Mouse (Mus musculus): ENCODE results near the gene Hoxd4. TPM values are rescaled to one million over a fixed set of nuclear protein-coding genes. Genes with fewer than 3 reads are reported as not detected.

The Hoxd4 gene
- polyA plus RNA-seq, 1 experiment from 2014 or later = 6.7 TPM

DNA sequence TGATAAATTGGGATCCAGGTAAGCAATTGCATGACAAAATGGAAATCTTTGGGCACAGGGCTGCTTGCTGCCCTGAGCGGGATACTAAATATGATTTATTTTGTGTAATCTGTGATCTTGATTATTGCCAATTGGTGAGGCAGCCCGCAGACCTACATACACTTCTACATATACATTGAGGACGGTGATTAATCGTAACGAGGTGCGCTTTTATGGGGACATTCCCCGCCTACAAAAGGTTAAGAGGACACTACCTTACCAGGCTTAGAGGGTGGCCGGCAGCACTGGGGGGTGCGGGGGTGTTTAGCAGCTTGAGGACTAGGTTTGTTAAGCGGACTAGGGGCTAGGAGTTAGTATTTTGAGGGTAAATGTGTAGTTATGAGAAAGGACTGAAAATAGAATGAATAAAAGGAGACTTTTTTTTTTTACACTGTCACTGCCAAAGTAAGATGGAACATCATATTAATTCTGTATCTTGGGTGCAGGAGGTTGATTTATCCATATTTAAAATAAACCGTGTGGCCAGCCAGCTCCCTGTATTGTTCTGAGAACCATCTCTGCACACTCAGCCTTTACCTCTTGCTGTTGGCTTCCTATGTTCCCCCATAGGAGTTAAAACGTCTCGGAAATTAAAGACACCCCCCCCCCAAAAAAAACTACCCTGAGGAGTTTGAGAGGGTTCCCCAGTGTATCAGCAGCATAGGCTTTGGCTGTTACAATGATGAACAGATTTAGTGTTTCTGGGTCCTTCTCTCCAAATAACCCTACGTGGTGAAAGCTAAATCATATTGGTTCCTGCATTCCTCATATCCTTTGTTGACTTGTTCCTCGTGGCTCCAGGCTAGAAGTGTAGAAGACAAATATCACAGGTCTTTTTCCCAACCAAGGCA, 25.2 kb downstream of the Hoxd4 start:
- POLR2A ChIA-PET = no interaction called here
- CTCF ChIA-PET = no interaction called here
- in situ Hi-C loops (cut with MboI; ENCODE audit: low pct_unique_long_range_greater_than_20kb) = no loop called here
- no peak for TF ChIP-seq CTCF (IDR thresholded peaks at IDR 0.05)
- DNase-seq (ENCODE audit: low read depth, low spot score) = no peak
- ATAC-seq = no peak
- H3K27me3 ChIP-seq = no peaks in the 10 kb centered on the region

DNA sequence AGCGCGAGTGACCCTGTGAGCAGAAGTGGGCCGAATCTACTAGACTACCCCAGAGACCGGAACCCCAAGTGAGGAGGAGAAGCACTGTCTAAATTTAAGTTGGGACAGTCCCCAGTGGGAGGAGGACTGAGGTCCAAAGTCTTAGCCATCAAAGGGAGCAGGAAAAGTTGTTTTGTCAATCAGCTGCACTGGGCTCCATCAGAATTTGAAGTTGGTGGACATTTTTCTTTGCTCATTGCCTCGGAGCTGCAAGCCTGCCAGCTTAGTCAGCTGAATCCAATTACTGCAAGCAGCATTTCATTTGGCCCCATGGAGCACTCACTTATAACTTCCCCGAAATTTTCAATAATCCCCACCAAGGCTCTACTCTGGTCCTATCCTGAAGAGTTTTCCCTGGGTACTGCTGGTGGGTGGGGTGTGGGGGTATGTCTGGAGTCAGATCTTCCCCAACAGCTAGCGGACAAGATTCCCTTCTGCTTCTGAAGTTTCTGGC, 25.9 kb downstream of the Hoxd4 start:
- H3K27me3 ChIP-seq = no peaks in the 10 kb centered on the region
- no peak for TF ChIP-seq CTCF (IDR thresholded peaks at IDR 0.05)
- no peak for ATAC-seq
- in situ Hi-C loops (cut with MboI; ENCODE audit: low pct_unique_long_range_greater_than_20kb) = no loop called here
- ChIA-PET POLR2A (no interaction called here), CTCF (no interaction called here)
- no peak for DNase-seq (ENCODE audit: low read depth, low spot score)

DNA sequence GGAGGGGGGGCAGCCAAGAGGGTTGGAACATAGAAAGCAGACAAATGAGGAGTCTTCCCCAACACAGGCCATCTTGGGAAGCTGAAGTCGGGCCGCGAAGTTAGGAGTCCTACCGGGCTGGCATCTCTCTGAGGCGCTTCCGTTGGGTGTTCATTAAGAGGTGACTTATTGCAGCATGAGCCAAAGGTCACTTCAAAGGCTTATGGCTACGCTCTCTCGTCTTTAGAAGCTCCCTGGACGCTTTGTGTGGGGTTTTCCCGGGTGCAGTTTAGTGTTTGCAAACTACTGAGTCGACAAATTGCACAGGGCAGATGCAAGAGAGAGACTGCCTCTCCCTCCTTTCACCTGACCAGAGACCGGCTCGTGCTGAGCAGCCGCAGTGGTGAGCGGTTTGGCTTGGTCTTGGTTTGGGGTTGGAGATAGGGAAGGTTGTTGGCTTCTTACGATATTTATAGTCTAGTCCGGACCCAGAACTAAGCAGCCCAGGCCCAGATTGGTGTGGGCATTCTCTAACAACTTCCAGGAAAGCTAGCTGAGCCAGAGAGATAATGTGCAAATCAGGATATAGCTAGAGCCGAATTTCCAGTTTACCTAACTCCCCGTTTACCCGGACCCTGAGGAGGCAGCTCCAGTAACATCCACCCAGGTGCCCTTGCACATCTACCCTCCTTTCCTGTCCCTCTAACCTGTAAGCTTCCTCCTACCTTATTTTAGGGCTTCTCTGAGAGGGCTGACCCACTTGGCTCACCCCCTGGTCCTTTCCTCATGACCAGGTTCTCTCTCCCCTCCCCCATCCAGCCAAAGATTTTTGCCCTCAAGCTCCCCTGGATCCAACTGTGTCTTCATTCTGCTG, 27.1 kb downstream of the Hoxd4 start:
- no peak for DNase-seq (ENCODE audit: low read depth, low spot score)
- in situ Hi-C loops (cut with MboI; ENCODE audit: low pct_unique_long_range_greater_than_20kb) = no loop called here
- ATAC-seq = no peak
- H3K27me3 ChIP-seq = no peaks in the 10 kb centered on the region
- ChIA-PET POLR2A (no interaction called here), CTCF (no interaction called here)
- TF ChIP-seq CTCF (IDR thresholded peaks at IDR 0.05) = no peak

DNA sequence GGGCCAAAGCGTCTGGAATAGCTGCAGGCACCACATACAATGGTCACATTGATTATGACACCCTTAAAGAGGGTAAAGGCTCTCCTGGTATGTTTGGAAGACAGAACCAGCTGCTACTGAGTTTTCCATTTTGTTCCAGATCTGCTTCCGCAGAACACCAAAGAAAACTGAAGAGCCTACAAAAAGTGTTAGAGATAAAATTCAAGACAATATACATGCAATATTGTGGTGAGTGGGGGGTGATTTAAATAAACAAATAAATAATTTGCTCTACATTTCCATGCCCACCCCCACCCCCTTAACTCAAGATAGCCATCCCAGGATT, 27.7 kb downstream of the Hoxd4 start:
- in situ Hi-C loops (cut with MboI; ENCODE audit: low pct_unique_long_range_greater_than_20kb) = no loop called here
- CTCF ChIA-PET = no interaction called here
- POLR2A ChIA-PET = no interaction called here
- no peaks in the 10 kb centered on the region for H3K27me3 ChIP-seq
- TF ChIP-seq CTCF (IDR thresholded peaks at IDR 0.05) = no peak
- DNase-seq (ENCODE audit: low read depth, low spot score) (no peak), ATAC-seq (no peak)

DNA sequence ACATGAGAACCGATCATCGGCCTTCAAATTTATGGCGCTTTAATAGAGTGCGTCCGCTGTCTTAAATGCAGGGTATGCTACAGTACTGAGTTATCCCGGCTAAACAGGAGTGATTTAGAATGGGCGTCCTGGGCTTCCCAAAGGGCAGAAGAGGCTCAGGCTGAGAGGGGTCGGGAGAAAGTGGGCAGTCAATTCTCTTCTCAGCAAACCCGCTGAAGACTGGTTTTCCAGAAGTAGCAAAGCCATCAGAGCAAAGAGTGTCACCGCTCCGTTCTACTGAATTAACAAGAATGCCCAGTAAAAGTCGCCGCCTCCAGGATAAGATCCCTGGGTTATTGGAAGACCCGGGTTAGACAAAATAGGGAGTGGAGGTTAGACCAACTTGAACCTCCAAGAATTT, 28.1 kb downstream of the Hoxd4 start:
- DNase-seq (ENCODE audit: low read depth, low spot score) (no peak), ATAC-seq (no peak)
- no peak for TF ChIP-seq CTCF (IDR thresholded peaks at IDR 0.05)
- ChIA-PET POLR2A (no interaction called here), CTCF (no interaction called here)
- in situ Hi-C loops (cut with MboI; ENCODE audit: low pct_unique_long_range_greater_than_20kb) = no loop called here
- H3K27me3 ChIP-seq = no peaks in the 10 kb centered on the region

DNA sequence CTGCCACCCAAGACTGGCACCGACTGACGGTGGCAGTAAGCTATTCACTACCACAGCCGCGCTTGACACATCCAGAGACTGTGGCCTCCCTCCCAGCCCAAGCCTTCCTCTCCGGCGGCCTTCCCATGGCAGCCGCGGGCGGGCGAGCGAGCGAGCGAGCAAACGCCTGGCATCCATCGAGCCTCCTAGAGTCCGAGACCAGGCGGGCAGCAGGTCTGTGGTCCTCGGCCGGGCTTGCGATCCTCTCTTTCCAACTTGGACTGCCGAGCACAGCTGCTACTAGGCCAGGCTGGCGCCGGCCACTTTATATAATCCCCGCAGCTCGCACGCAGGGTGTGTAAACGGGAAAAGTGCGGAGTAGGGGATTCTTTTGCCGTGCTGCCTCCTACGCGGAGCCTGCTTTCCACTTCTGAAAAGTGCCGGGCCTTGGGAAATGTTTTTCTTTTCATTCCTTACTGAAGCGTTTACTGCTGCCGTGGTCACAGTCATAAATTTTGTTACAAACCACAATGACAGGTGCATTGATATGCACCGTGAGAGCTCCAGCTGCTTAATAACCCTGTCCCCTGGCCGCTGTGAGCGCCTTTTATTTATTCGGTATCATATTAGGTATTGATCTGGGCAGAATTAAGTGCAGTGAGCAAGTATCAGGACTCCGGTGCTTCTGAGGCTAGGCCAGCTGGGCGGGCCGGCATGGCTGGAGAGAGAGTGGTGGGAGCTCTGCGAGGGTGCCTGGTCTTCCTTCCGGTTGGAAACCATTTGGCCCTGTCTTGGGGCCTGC, 28.8 kb downstream of the Hoxd4 start:
- ATAC-seq (no peak), DNase-seq (ENCODE audit: low read depth, low spot score) (no peak)
- ChIA-PET POLR2A (no interaction called here), CTCF (no interaction called here)
- no peaks in the 10 kb centered on the region for H3K27me3 ChIP-seq
- TF ChIP-seq CTCF (IDR thresholded peaks at IDR 0.05) = no peak
- in situ Hi-C loops (cut with MboI; ENCODE audit: low pct_unique_long_range_greater_than_20kb) = no loop called here

DNA sequence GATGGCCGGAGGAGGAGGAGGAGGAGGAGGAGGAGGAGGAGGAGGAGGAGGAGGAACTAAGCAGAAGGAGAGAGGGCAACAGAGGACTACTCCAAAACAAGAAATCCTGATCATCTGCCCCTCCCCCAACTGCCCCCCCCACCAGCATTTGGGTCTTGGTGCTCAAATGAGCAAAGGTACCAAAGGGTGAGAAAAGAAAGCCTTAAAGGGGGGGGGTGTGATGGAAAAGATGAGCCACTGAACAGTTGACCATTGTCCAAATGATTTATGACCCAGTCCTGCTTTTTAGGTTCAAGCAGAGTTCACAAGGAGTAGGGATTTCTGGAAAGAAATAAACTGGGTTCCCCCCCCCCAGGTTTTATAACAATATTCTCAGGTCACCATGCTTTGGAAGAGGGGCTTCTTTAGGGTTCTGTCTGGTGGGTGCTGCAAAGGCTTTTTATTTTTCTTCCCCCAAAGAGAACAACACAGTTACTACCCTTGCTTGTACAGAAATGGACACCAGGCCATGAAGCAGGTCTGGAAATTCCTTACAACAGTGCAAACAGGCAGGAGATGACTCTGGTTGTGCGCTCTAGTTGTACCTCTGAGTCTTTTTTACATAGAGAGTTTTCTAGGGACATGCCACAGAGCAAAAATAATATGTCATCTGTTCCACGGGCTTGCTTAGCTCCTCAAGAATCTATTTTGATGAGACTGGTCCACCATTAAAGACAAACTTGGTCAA, 29.7 kb downstream of the Hoxd4 start:
- ATAC-seq (no peak), DNase-seq (ENCODE audit: low read depth, low spot score) (no peak)
- ChIA-PET POLR2A (no interaction called here), CTCF (no interaction called here)
- no peaks in the 10 kb centered on the region for H3K27me3 ChIP-seq
- in situ Hi-C loops (cut with MboI; ENCODE audit: low pct_unique_long_range_greater_than_20kb) = no loop called here
- TF ChIP-seq CTCF (IDR thresholded peaks at IDR 0.05) = no peak

DNA sequence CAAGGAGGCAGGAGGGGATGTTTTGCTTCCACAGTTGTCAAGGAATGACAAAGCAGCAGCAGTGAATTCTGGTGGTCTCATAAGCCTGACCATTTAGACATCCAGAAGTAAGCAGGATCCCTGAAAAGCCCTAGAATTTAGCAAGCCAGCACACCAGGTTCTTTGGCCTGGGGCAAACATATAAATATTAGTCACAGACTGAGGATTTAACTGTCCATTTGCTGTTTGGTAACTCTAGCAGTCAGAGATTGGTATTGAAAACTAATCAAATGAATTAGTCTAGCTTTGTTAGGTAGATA, 30.2 kb downstream of the Hoxd4 start:
- no peak for TF ChIP-seq CTCF (IDR thresholded peaks at IDR 0.05)

DNA sequence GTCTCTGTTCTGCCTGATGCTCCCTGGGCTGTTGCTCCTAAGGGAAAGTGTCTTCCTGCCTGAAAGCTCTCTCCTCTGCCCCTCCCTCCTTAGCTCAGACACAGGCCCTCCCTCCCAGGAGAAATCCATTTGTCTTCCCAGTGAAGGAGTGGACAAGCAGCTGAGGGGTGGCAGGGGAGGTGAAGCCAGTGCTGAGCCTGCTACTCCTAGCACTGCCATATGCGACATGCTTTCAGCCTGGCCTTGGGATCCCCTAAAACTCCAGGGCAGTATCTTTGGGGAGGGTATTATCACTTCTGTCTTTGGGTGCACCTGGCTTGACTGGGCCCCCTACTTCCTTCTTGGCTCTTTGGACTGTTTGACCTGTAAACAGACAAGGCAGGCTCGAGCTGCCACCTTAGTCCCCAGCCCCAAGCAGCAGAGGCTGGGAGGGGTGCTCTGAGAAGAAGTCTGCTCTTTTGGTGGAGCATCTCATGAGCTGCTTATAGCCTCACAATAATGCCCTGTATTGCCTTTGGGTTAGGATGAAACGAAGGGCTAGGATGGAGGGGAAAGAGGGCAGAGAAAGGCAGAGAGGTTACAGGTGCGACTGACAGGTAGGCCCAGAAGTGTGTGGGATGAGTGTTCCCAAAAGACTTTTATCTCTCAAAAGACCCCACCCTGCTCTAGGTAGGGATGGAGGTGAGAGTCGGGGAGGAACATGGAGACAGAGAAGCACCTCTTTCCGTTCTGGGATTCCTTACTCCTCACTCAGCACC, 34.0 kb downstream of the Hoxd4 start:
- ChIA-PET POLR2A (no interaction called here), CTCF (no interaction called here)
- no peak for ATAC-seq
- peaks cover under 1% of the 10 kb centered on the region for H3K27me3 ChIP-seq
- TF ChIP-seq CTCF (IDR thresholded peaks at IDR 0.05) = no peak
- no peak for DNase-seq (ENCODE audit: low read depth, low spot score)
- in situ Hi-C loops (cut with MboI; ENCODE audit: low pct_unique_long_range_greater_than_20kb) = no loop called here

More for the DNA sequence above, 30.2 kb downstream of the Hoxd4 start:
- DNase-seq (ENCODE audit: low read depth, low spot score) (no peak), ATAC-seq (no peak)
- CTCF ChIA-PET = no interaction called here
- H3K27me3 ChIP-seq = no peaks in the 10 kb centered on the region
- POLR2A ChIA-PET = no interaction called here
- in situ Hi-C loops (cut with MboI; ENCODE audit: low pct_unique_long_range_greater_than_20kb) = no loop called here
